Mouse (Mus musculus) ovary, adult 18-20 months (tissue): ENCODE data around the gene Slc30a6.

Source experiments
- DNase-seq: peaks from one replicate; pipeline ENCODE4 v3.0.0; 2022; ENCODE audit warnings: low spot score, mixed read lengths

Gene Slc30a6

GRCm38 (mm10) chr17:74395383-74396065 lies at the start of gene Slc30a6:
Slc30a6 (plus strand) TSS chr17:74395608.
- peak; percentile 93 for DNase-seq

GRCm38 (mm10) chr17:74363592-74363991 lies 31.8 kb upstream of the Slc30a6 start:
- DNase-seq, result no peak

GRCm38 (mm10) chr17:74376916-74377315 lies 18.5 kb upstream of the Slc30a6 start:
- no peak for DNase-seq

GRCm38 (mm10) chr17:74386657-74387056 lies 8.8 kb upstream of the Slc30a6 start:
- DNase-seq, result no peak

GRCm38 (mm10) chr17:74389847-74390246 lies 5.6 kb upstream of the Slc30a6 start:
- DNase-seq, result no peak

- no peak for DNase-seq
These were observed 1.0 kb upstream of the Slc30a6 start for GRCm38 (mm10) chr17:74394381-74394780.

- no peak for DNase-seq
These were observed 553 bp upstream of the Slc30a6 start for GRCm38 (mm10) chr17:74394855-74395254.

- no peak for DNase-seq
These were observed 1.4 kb downstream of the Slc30a6 start for GRCm38 (mm10) chr17:74396766-74397165.

- no peak for DNase-seq
These were observed 1.8 kb downstream of the Slc30a6 start for GRCm38 (mm10) chr17:74397173-74397572.

GRCm38 (mm10) chr17:74402486-74403222 lies 7.2 kb downstream of the Slc30a6 start:
- no peak for DNase-seq

- no peak for DNase-seq
These were observed 11.1 kb downstream of the Slc30a6 start for GRCm38 (mm10) chr17:74406487-74406886.

- DNase-seq, result no peak
These were observed 14.3 kb downstream of the Slc30a6 start for GRCm38 (mm10) chr17:74409722-74410121.

- DNase-seq, result no peak
These were observed 17.9 kb downstream of the Slc30a6 start for GRCm38 (mm10) chr17:74413324-74413723.

- DNase-seq, result no peak
These were observed 19.3 kb downstream of the Slc30a6 start for GRCm38 (mm10) chr17:74414671-74415070.

GRCm38 (mm10) chr17:74416841-74417360 lies 21.5 kb downstream of the Slc30a6 start:
- no peak for DNase-seq

- DNase-seq, result no peak
These were observed 22.8 kb downstream of the Slc30a6 start for GRCm38 (mm10) chr17:74418171-74418570.

GRCm38 (mm10) chr17:74420656-74421055 lies 25.2 kb downstream of the Slc30a6 start:
- no peak for DNase-seq

- no peak for DNase-seq
These were observed 29.1 kb downstream of the Slc30a6 start for GRCm38 (mm10) chr17:74424401-74425005.

GRCm38 (mm10) chr17:74430074-74430473 lies 34.7 kb downstream of the Slc30a6 start:
- no peak for DNase-seq

- DNase-seq, result no peak
These were observed 36.1 kb downstream of the Slc30a6 start for GRCm38 (mm10) chr17:74431481-74431880.

GRCm38 (mm10) chr17:74432631-74433030 lies 37.2 kb downstream of the Slc30a6 start:
- DNase-seq, result no peak

GRCm38 (mm10) chr17:74437762-74438161 lies 42.4 kb downstream of the Slc30a6 start:
- DNase-seq, result no peak

GRCm38 (mm10) chr17:74440486-74440885 lies 45.1 kb downstream of the Slc30a6 start:
- no peak for DNase-seq
